Mouse (Mus musculus) C2C12 (cell line): Measurements from ENCODE around the gene Arhgef12.

Experiments
- CEBPB ChIP-seq: IDR thresholded peaks from one replicate; pipeline ENCODE4 v1.6.1; 2011; ENCODE audit warnings: low read depth, mild to moderate bottlenecking, control low read depth, moderate library complexity
- CTCF ChIP-seq: IDR thresholded peaks from one replicate; pipeline ENCODE4 v1.5.1; 2011; ENCODE audit not compliant: control insufficient read depth, insufficient read depth, insufficient read length
- FOSL1 ChIP-seq: IDR thresholded peaks from one replicate; pipeline ENCODE4 v1.8.0; 2011; ENCODE audit warnings: mild to moderate bottlenecking, low read length; ENCODE audit not compliant: poor library complexity, insufficient read depth, severe bottlenecking
- MAX ChIP-seq: IDR thresholded peaks from one replicate; pipeline ENCODE4 v1.6.1; 2011; ENCODE audit warnings: mild to moderate bottlenecking, control low read depth
- MYOD1 ChIP-seq: IDR thresholded peaks from one replicate; pipeline ENCODE4 v1.6.1; 2011; ENCODE audit warnings: low read depth; ENCODE audit not compliant: control insufficient read depth, insufficient read length
- MYOG ChIP-seq: IDR thresholded peaks from one replicate; pipeline ENCODE4 v1.6.1; 2011; ENCODE audit not compliant: control insufficient read depth, insufficient read length; ENCODE audit errors: extremely low read depth
- USF1 ChIP-seq: IDR thresholded peaks from one replicate; pipeline ENCODE4 v1.6.1; 2011; ENCODE audit warnings: low read depth, mild to moderate bottlenecking, control low read depth, moderate library complexity

GRCm38 (mm10) chr9:43027757-43028156 is 79.3 kb downstream of the Arhgef12 start:
- no peak for TF ChIP-seq MAX
- no peak for TF ChIP-seq CTCF
- TF ChIP-seq USF1, result no peak
- no peak for TF ChIP-seq MYOD1
- no peak for TF ChIP-seq FOSL1
- no peak for TF ChIP-seq CEBPB
- no peak for TF ChIP-seq MYOG
